Mouse (Mus musculus) cerebellum, postnatal 36 days (tissue): ENCODE data around the gene Gna13.
"Not testable (repeated sequence)": the region's sequence is repeated elsewhere in the genome, so short reads cannot be mapped to it uniquely, and the experiment has no call there.

ENCODE experiments used
- DNase-seq, 2 experiments: peaks; one replicate each; pipeline ENCODE4 v3.0.0; 2021 to 2022; ENCODE audit warnings: mixed read lengths in 2 of 2

Gna13 gene

GRCm38 (mm10) chr11:109362463-109363190 lies at the start of gene Gna13:
Gene Gna13 (plus strand): TSS chr11:109362831.
- peak; percentile 87 to 92 for DNase-seq

GRCm38 (mm10) chr11:109316921-109317320 lies 45.7 kb upstream of the Gna13 start:
- peak; percentile 61 to 62 for DNase-seq

GRCm38 (mm10) chr11:109319471-109319870 lies 43.2 kb upstream of the Gna13 start:
- DNase-seq: no peak

DNA sequence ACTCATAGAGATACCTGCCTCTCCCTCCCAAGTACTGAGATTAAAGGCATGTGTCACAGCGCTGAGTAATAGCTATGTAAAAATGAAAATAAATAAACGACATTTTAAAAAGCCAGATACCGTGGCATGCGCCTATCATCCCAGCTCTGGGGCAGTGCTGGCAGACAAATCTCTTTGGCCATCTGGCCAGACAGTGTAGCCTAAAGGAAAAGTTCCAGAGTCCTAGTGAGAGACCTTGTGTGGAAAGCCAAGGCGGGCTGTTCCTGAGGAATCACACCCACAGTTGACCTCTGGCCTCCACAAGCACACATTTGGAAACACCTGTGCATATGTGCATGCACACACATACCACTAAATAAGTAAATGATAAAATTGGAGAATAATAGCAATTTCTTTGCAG lies 42.7 kb upstream of the Gna13 start:
- DNase-seq: peak; percentile 63 to 65

DNA sequence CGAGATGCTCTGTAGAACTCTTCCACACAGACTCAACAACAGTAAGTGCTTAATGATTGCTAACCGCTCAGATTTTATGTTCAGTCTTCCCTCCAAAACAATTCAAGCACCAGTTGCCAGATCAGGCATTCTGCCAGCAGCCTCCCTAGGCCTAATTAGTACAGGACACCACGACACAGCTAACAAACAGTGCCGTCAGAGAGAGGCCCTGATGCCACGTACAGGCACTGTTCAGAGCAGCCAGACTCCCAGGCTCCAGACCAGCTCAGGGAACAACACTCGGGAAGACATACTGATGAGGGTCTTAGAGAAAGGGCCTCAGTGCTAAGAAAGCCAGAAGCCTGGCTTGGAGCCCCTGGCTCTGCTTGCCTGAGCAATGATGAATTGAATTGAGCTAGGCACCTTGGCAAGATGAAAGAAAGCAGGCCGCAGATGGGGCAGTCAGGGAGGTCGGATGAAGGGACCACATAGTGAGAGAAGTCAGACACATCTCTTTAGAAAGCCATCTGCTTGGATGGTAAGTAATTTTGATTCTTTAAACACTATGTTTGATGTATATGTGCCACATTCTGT lies 42.2 kb upstream of the Gna13 start:
- DNase-seq: peak; percentile 79 to 81

GRCm38 (mm10) chr11:109326270-109326669 lies 36.4 kb upstream of the Gna13 start:
- DNase-seq: no peak

DNA sequence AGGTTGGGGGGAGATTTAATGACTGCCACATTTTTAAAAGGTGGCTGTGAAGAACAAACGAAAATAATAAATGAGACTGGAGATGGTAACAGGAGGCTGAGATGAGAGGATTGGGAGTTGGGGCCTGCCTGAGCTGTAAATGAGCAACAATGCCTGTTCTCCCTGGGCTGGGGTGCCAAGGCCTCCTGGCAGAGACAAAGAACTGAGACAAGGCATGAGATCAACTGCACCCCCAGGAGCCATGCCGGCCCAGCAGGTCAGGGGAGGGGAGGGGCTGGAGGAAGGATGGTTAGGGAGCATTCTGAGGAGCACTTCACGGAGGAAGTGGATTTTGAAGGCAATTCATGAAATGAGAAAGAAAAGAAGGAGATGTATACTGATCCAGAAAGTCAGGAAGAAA lies 35.2 kb upstream of the Gna13 start:
- DNase-seq: no peak

DNA sequence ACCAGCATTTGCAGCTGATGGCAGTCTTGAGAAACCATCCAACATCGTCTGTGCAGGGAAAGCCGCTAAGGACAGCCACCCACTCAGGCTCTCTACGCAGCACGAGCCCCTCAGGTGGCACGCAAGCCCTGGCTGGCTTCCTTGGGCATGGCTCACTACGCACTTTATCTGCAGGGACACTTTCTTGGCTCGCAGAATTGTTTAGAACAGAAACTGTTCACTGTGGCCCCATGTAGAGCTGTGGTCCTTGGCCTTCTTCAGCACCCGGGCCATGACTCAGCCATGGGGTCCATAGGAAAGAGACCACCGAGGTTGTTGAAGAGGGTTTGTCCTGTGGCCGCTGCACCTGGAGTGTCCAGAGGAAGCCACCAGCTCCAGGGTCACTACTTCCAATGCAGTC lies 34.7 kb upstream of the Gna13 start:
- DNase-seq: no peak

DNA sequence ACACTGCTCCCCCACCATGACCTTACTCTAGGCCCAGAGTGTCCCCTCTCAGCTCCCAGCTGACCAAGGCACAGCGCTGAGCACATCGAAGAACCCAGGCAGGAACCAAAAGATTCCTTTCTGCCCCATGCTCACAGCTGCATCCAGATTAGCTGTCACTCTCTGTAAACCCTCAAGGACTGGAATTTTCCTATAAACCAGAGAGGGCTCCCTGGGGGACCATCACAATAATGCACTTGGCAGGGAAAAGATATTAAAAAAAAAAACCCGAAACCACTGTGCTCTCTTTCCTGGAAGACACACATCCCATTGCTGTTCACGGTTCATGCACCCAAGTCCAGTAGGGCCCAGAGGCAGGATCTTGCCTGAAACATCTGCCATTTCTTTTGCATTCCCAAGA lies 33.3 kb upstream of the Gna13 start:
- no peak for DNase-seq

DNA sequence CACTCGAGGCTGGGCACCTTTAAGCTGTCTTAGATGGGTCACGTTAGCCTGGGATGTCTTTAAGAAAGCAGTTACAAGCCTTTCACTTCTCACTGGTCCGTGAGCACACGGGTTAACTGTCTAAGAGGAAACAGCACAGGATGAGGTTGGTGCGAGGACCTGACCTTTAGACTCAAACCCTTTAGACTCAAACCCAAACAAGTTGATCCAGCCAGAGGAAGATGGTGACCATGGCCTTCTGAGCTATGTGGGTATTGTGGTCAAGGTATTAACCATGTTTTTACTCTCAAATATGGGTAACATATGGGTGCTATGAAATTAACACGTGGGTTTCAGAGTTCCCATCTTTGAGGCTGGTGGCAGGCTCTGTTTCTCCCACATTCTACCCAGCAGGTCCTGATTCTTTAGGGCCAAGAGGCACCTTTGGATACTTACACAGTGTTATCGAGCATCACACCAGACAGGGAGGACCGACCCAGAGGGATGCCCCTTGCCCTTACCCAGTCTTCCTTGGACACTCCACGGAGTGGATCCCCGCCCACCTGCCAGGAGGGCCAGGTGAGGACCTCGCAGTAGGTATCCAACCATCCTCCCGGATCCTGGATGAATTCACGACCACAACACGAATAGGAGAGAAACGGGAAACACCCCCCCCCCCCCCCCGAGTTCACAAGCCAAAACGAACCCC lies 31.8 kb upstream of the Gna13 start:
- no peak for DNase-seq

DNA sequence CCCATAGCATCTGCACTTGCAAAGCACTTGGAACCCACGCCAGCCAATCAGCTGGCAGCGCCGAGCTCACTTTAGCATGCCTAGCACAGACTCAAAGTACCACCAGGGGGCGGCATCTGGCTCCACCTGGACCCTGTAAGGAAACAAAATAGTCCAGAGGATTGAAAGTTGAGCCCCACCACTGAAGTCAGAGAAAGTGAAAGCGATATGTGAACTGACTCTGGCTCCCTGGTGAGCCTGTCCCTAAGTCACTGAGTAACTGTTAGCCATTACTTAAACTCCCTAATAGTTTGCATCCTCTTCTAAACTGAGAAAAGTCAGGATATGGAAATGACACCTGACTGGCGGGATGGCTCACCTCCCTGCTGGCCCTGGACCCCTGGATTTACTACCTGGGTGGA lies 31.2 kb upstream of the Gna13 start:
- DNase-seq: peak; percentile 95

DNA sequence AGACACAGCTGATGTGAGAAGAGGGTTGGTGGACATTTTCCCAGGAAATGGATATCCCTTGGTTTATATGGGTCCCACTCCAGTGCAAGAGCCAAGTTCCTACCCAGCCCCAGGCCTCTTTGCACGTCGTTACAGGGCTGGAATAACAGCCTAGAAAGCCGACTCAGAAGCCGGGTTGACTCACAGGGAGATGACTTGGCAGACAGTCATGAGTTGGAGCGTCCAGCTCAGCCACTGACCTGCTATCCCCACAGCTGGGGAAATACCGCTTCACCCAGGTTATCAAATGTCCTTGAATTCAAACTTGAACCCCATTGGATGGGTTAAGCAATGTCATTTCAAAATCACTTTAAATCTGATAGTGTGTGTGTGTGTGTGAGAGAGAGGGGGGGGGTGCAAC lies 29.9 kb upstream of the Gna13 start:
- DNase-seq: no peak

GRCm38 (mm10) chr11:109334773-109335172 lies 27.9 kb upstream of the Gna13 start:
- DNase-seq: no peak

DNA sequence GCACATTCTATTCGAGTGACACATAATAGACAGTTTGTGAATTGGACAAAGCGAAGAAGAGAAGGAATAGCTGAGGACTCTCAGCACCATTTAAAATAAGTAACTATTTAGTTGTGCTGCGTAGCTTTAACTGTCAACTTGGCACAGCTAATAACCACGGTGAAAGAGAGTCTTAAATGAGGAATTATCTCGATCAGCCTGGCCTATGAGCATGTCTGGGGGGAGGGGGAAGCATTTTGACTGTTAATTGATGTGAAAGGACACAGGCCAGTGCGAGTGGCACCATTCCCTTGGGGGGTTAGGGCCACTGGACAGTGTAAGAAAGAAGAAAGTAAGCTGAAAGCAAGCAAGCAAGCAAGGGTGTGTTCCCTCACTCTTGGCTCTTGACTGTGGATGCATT lies 26.7 kb upstream of the Gna13 start:
- no peak for DNase-seq

- DNase-seq: no peak
Observed at GRCm38 (mm10) chr11:109339155-109339938, 23.3 kb upstream of the Gna13 start.

DNA sequence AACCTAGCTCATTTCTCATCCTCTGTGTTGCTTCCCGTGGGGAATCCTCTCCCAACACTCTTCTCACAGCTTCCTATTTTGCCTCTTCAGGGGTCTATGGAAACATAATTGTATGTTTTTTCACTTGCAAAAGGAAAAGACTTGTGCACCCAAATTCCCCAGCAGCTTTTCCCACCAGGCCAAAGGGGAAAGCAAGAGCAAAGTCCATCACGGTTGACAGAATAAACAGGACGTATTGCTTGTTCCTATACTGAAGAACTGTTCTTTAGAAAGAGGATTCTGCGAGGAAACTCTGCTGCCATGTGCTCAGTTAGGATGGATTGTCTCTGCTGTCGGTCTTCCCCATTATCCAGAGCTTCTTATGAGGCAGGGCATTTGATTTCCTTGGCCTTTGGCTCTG lies 22.1 kb upstream of the Gna13 start:
- DNase-seq: no peak

DNA sequence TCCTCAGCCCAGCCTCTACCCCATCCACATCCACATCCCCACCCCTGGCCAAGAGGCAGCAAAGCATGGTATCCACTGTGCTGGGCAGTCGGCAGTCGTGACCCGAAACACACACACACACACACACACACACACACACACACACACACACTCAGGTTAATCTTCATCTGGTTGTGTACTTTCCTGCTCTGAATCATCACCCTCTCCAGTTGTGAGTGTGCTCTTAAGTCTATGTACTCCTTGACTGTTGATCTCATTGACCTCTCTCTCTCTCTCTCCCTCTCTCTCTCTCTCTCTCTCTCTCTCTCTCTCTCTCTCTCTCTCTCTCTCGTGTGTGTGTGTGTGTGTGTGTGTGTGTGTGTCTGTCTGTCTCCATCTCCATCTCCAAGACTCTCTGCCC lies 20.0 kb upstream of the Gna13 start:
- DNase-seq: not testable (repeated sequence)

DNA sequence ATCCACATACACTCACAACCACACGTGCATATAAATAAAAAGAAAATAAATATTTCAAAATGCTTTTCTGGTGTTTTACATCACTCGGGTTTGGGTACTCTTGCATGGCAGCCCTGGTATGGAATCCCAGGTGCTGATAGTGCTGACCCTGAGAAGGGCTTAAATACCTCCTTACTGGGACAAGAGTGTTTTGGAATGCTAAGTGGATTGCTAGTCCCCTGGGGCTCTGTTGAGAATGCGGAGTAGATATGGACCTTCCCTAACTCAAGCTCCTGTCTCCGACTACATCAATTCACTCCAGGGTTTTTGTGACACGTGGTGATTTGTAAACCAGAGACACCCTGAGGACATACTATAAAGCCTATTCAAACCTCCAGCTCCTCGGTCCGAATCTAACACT lies 19.1 kb upstream of the Gna13 start:
- DNase-seq: no peak

GRCm38 (mm10) chr11:109343991-109344599 lies 18.5 kb upstream of the Gna13 start:
- DNase-seq: peak; percentile 59 to 74

DNA sequence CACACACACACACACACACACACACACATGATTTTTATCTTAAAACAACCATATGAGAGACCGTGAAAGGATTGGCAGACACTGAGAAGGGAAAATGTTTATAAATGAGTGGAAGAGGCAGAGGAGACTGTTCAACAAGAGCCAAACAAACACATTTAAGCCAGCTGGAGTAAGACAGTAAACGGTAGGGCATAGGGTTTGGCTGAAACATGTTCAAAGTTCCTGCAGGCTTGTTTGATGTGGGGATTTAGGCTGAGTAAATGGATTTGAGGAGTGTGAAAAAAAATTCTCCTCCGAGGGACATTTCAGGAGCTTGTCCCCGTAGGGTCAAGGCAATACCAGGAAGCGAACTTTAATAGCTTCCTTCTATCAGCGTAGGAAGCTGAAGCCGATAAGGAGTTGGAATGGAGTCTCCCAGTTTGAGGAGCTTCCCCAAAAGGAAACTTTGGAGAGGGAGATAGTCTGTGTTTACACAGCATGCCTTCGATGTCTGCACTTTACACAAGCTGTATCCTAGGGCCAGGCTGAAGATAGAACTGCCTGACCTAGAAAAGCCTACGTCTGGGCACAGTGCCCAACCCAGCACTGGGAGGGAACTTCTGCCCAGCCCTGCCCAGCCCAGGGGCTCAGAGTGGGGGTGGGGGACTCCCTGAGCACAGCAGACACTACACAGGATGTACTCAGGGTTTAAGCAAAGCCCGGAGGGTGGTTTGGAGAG lies 15.2 kb upstream of the Gna13 start:
- peak; percentile 91 for DNase-seq

DNA sequence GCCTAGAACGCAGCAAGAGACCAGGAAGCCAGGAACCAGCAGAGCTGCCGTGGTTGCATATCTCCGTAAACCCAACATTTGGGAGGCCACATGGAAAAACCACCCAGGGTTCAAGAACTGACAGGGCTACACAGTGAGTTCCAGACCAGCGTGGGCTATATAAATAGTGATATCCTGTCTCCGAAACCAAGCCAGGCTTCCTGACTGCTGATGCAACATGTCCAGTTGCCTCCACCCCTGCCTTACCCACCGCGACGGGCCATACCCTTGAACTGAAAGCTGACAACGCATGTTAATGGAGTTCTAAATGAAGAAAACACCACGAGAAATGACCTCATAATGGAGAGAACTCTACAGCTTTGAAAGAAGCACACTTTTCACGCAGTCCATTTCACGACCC lies 14.2 kb upstream of the Gna13 start:
- no peak for DNase-seq

DNA sequence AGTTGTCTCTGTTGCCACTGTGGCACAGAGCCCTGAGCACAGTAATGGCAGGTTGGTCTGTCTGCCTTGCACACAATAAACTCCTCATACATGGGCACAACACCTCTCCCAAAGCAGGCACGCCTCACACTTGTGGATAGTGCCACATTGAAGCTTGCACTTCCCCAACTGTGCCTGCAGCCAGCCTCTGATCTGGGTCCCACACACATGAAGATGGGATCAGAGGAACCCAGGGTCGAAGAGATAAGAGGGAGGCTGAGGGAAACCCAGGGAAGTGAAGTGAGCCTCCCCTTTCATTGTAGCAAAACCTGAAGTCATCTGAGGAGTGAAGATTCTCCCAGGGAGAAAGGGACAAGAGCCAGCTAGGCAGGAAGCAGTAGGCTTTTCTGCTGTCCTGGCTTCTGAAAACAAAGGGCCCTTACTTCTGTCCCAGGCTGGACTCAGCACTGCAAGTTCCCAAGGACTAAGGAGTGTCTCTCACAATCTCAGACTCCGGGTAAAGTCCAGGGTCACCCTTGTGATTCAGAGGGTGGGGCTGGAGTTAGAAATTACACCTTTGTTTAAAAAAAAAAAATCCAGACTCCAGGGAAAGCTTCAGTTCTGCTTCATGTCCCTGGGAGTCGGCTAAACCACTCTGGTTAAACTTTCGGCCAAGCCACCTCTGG lies 12.8 kb upstream of the Gna13 start:
- no peak for DNase-seq
